Mouse (Mus musculus) heart, adult 2 months (tissue): ENCODE measurements around the gene Rbms1. TPM values are rescaled to one million over a fixed set of nuclear protein-coding genes. Genes with fewer than 3 reads are reported as not detected.

Experiments used
- DNase-seq, 2 experiments: peaks; one replicate each; pipeline ENCODE4 v3.0.0; 2021
- H3K27ac ChIP-seq: fragments of 200-600 bp; 2 replicates; pipeline ENCODE4 v1.8.1; 2022
- H3K27me3 ChIP-seq: fragments of 200-500 bp; 2 replicates; pipeline ENCODE4 v1.6.1; 2012; ENCODE audit warnings: mild to moderate bottlenecking, low read length, inconsistent platforms, mixed read lengths; ENCODE audit not compliant: control insufficient read depth, insufficient read depth
- H3K36me3 ChIP-seq: fragments of 200-500 bp; 2 replicates; pipeline ENCODE4 v1.6.1; 2012; ENCODE audit warnings: low read length, inconsistent platforms; ENCODE audit not compliant: control insufficient read depth, insufficient read depth
- H3K4me1 ChIP-seq: fragments of 200-500 bp; 2 replicates; pipeline ENCODE4 v1.6.1; 2011; ENCODE audit warnings: low read length; ENCODE audit not compliant: control insufficient read depth, insufficient read depth
- H3K4me3 ChIP-seq: fragments of 200-600 bp; 2 replicates; pipeline ENCODE4 v1.8.1; 2022
- H3K79me2 ChIP-seq: fragments of 200-500 bp; replicated peaks from 2 replicates; pipeline ENCODE4 v1.6.1; 2012; ENCODE audit warnings: mild to moderate bottlenecking, inconsistent platforms, low read length, moderate library complexity, mixed read lengths; ENCODE audit not compliant: control insufficient read depth, insufficient read depth
- H3K9ac ChIP-seq: fragments of 200-500 bp; 2 replicates; pipeline ENCODE4 v1.6.1; 2012; ENCODE audit warnings: low read depth, mild to moderate bottlenecking, control low read depth, inconsistent platforms, low read length, mixed read lengths
- CTCF ChIP-seq: fragments of 200-600 bp; IDR thresholded peaks from 2 replicates; pipeline ENCODE4 v1.8.1; 2022; ENCODE audit warnings: antibody characterized with exemption, mild to moderate bottlenecking, moderate library complexity
- EP300 ChIP-seq: fragments of 200-500 bp; IDR thresholded peaks from 2 replicates; pipeline ENCODE4 v1.6.1; 2011; ENCODE audit warnings: low read depth, low read length, control low read depth; ENCODE audit not compliant: insufficient read depth
- POLR2A ChIP-seq: fragments of 200-500 bp; IDR thresholded peaks from 2 replicates; pipeline ENCODE4 v1.6.1; 2011; ENCODE audit warnings: mild to moderate bottlenecking, low read depth, low read length, control low read depth; ENCODE audit not compliant: insufficient read depth
- WGBS: fragments of 180-500 bp; shearing (Covaris S2); methylation state at CpG from one replicate; pipeline ENCODE4 v1.1.7; 2018; 5-methylcytosine and 5-hydroxymethylcytosine counted together
- intact Hi-C: fragments of 180-260 bp; cut with DNase I; formaldehyde crosslinking; loops from one replicate; pipeline ENCODE4 v1.15.1; 2025
- polyA plus RNA-seq: library from polyadenylated mRNA; depleted of rRNA; stranded (reverse); fragments of >200 nt; gene quantifications from 2 replicates; pipeline ENCODE4 v1.2.3, GENCODE M21; 2012
- total RNA-seq, 2 experiments: library from RNA; stranded (reverse); gene quantifications; 2 replicates each; pipeline ENCODE4 v1.2.3; 2021

Gene Rbms1
- total and polyA plus RNA-seq, 3 experiments = 44.5 to 79.4 (median 48.7) TPM

- no peak for TF ChIP-seq POLR2A
- TF ChIP-seq CTCF = no peak
- TF ChIP-seq EP300 = no peak
- no peak overlapping the region for H3K4me3 ChIP-seq
- H3K27me3 ChIP-seq = no peaks in the 10 kb centered on the region
- no peak overlapping the region for H3K9ac ChIP-seq
- DNase-seq = peak in 1 of 2 experiments; percentile 9
- H3K4me1 ChIP-seq = peaks cover 34% of the 10 kb centered on the region
- intact Hi-C loops = no loop called here
- H3K27ac ChIP-seq = no peak overlapping the region
- peaks cover 40% of the 10 kb centered on the region for H3K36me3 ChIP-seq
- H3K79me2 ChIP-seq = peaks cover 18% of the 10 kb centered on the region
- 18% methylated on average over 1 of the region's 1 CpGs for WGBS
Observed at GRCm38 (mm10) chr2:60865869-60866268, 97.1 kb downstream of the Rbms1 start.

- intact Hi-C loops = no loop called here
- Histone ChIP-seq H3K9ac (no peak overlapping the region), H3K4me1 (peaks cover 30% of the 10 kb centered on the region), H3K36me3 (peaks cover 36% of the 10 kb centered on the region), H3K27ac (peak overlapping the region; percentile 40), H3K79me2 (peaks cover 17% of the 10 kb centered on the region), H3K27me3 (no peaks in the 10 kb centered on the region), H3K4me3 (no peak overlapping the region)
- TF ChIP-seq POLR2A = no peak
- no peak for TF ChIP-seq EP300
- no peak for TF ChIP-seq CTCF
- peak in 1 of 2 experiments; percentile 27 for DNase-seq
- 16% methylated on average over 5 of the region's 5 CpGs for WGBS
Observed at GRCm38 (mm10) chr2:60864977-60865376, 98.0 kb downstream of the Rbms1 start.

- no peaks in the 10 kb centered on the region for H3K27me3 ChIP-seq
- 32% methylated on average over 5 of the region's 5 CpGs for WGBS
- intact Hi-C loops = no loop called here
- no peak for DNase-seq
- H3K4me1 ChIP-seq = peaks cover 27% of the 10 kb centered on the region
- peak overlapping the region; percentile 40 for H3K27ac ChIP-seq
- peaks cover 19% of the 10 kb centered on the region for H3K79me2 ChIP-seq
- H3K4me3 ChIP-seq = no peak overlapping the region
- H3K9ac ChIP-seq = no peak overlapping the region
- TF ChIP-seq CTCF (no peak), POLR2A (no peak), EP300 (no peak)
- peaks cover 36% of the 10 kb centered on the region for H3K36me3 ChIP-seq
Observed at GRCm38 (mm10) chr2:60864256-60864795, 98.7 kb downstream of the Rbms1 start.

GRCm38 (mm10) chr2:60863827-60864226 lies 99.2 kb downstream of the Rbms1 start:
- intact Hi-C loops = no loop called here
- Histone ChIP-seq H3K4me1 (peaks cover 25% of the 10 kb centered on the region), H3K79me2 (peaks cover 22% of the 10 kb centered on the region), H3K27ac (no peak overlapping the region), H3K9ac (no peak overlapping the region), H3K4me3 (no peak overlapping the region), H3K36me3 (peaks cover 32% of the 10 kb centered on the region), H3K27me3 (no peaks in the 10 kb centered on the region)
- no peak for TF ChIP-seq EP300
- no peak for TF ChIP-seq CTCF
- TF ChIP-seq POLR2A = no peak
- WGBS = 45% methylated on average over 2 of the region's 2 CpGs
- peak; percentile 53 to 67 for DNase-seq

GRCm38 (mm10) chr2:60862913-60863711 lies 99.9 kb downstream of the Rbms1 start:
- Histone ChIP-seq H3K4me3 (no peak overlapping the region), H3K27ac (no peak overlapping the region), H3K9ac (no peak overlapping the region), H3K27me3 (no peaks in the 10 kb centered on the region), H3K36me3 (peaks cover 29% of the 10 kb centered on the region), H3K4me1 (peaks cover 24% of the 10 kb centered on the region), H3K79me2 (peaks cover 28% of the 10 kb centered on the region)
- DNase-seq = no peak
- WGBS = 92% methylated on average over 8 of the region's 8 CpGs
- TF ChIP-seq EP300 = no peak
- TF ChIP-seq CTCF = no peak
- no peak for TF ChIP-seq POLR2A
- intact Hi-C loops = no loop called here

- no peak for TF ChIP-seq EP300
- no peak for TF ChIP-seq POLR2A
- no peak for TF ChIP-seq CTCF
Observed at GRCm38 (mm10) chr2:60858116-60858515, 104.9 kb downstream of the Rbms1 start.

More at GRCm38 (mm10) chr2:60858116-60858515, 104.9 kb downstream of the Rbms1 start:
- intact Hi-C loops = loop anchor here (5.0 kb wide), 2 partner anchors 46 to 544 kb away; no protein-coding TSS in a partner anchor
- no peak overlapping the region for H3K4me3 ChIP-seq
- no peak for DNase-seq
- H3K27ac ChIP-seq = no peak overlapping the region
- no peak overlapping the region for H3K9ac ChIP-seq
- H3K4me1 ChIP-seq = peaks cover 10% of the 10 kb centered on the region
- H3K79me2 ChIP-seq = peaks cover 24% of the 10 kb centered on the region
- H3K36me3 ChIP-seq = peaks cover 33% of the 10 kb centered on the region
- H3K27me3 ChIP-seq = no peaks in the 10 kb centered on the region
- WGBS = 56% methylated on average over 1 of the region's 1 CpGs
